24 mouse cellular contexts compared by ENCODE assay signal in genomic region chr5:21413322-21413721, GRCm38 (mm10). TPM values are rescaled to one million over a fixed set of nuclear protein-coding genes. Genes with fewer than 3 reads are reported as not detected.
"Had no signal": no experiment of that assay in that cellular context is flagged by ENCODE, and none has a peak within 500 bp of the region (broad histone marks: within the 10 kb centered on the region; RNA-seq: fewer than 3 reads in every experiment).

No protein-coding gene starts in this region.

- DNase-seq: liver, postnatal 0 days; lung, adult 2 months; lung, postnatal 14 days; lung, postnatal 36 days; retina, postnatal 1 day; right cerebral cortex, adult 18-20 months; right cerebral cortex, postnatal 25 days; right cerebral cortex, postnatal 4 days; spleen, adult 18-20 months; thymus, adult 2 months; thymus, postnatal 25 days; thymus, postnatal 4 days had no signal

- H3K36me3 ChIP-seq: liver, embryonic 15.5 days; lung, embryonic 15.5 days; midbrain, embryonic 13.5 days; midbrain, embryonic 15.5 days; neural tube, embryonic 13.5 days; neural tube, embryonic 15.5 days had no signal

- ATAC-seq: liver, postnatal 0 days; lung, postnatal 0 days; midbrain, embryonic 13.5 days; midbrain, embryonic 15.5 days had no signal

- H3K4me1 ChIP-seq: liver, embryonic 15.5 days; lung, embryonic 15.5 days; midbrain, embryonic 13.5 days; midbrain, embryonic 15.5 days; neural tube, embryonic 13.5 days; neural tube, embryonic 15.5 days had no signal

- H3K4me2 ChIP-seq: liver, embryonic 15.5 days; lung, embryonic 15.5 days; midbrain, embryonic 11.5 days; midbrain, embryonic 13.5 days; midbrain, embryonic 15.5 days; neural tube, embryonic 13.5 days; neural tube, embryonic 15.5 days had no signal

- H3K27ac ChIP-seq: liver, embryonic 15.5 days; lung, embryonic 15.5 days; midbrain, embryonic 13.5 days; midbrain, embryonic 15.5 days; neural tube, embryonic 13.5 days; neural tube, embryonic 15.5 days had no signal

- H3K9me3 ChIP-seq: liver, embryonic 15.5 days; lung, embryonic 15.5 days; midbrain, embryonic 13.5 days; midbrain, embryonic 15.5 days; neural tube, embryonic 13.5 days; neural tube, embryonic 15.5 days had no signal

- H3K27me3 ChIP-seq: liver, embryonic 15.5 days; lung, embryonic 15.5 days; megakaryocyte, embryonic 14.5 days; midbrain, embryonic 13.5 days; midbrain, embryonic 15.5 days; neural tube, embryonic 13.5 days; neural tube, embryonic 15.5 days had no signal

- H3K4me3 ChIP-seq: liver, embryonic 15.5 days; lung, embryonic 15.5 days; megakaryocyte, embryonic 14.5 days; midbrain, embryonic 13.5 days; midbrain, embryonic 15.5 days; neural tube, embryonic 13.5 days; neural tube, embryonic 15.5 days had no signal

- H3K9ac ChIP-seq: liver, embryonic 15.5 days; liver, postnatal 0 days; lung, embryonic 15.5 days; midbrain, embryonic 13.5 days; midbrain, embryonic 15.5 days; neural tube, embryonic 13.5 days; neural tube, embryonic 15.5 days had no signal

RNA-seq across cellular contexts. Expression of gene Ccdc146, which starts 11.2 kb away (rescaled TPM):
- total RNA-seq: monocyte, adult 5-6 weeks had no signal
- polyA plus RNA-seq: liver, embryonic 15.5 days; macrophage; midbrain, embryonic 11.5 days; small intestine, adult 2 months; thymus, adult 2 months had no signal
